Mouse (Mus musculus): Measurements from ENCODE around the gene Gna15.

- TF ChIP-seq POLR2A (IDR thresholded peaks at IDR 0.05; ENCODE audit: low read depth, low read length) (no peak), CTCF (IDR thresholded peaks at IDR 0.05; ENCODE audit: extremely low read depth, insufficient read depth, insufficient read length, insufficient replicate concordance) (no peak)
Observed at GRCm38 (mm10) chr10:81485479-81486018, 38.5 kb downstream of the Gna15 start.

Measured in spleen, adult 2 months (tissue).